Mouse (Mus musculus): ENCODE measurements at regions not wholly inside any gene's neighbourhood (a gene's known extent, or its start where the extent isn't known, plus 50 kb on each side); places are given as distances from the start of the nearest gene placed in this dataset.

DNA sequence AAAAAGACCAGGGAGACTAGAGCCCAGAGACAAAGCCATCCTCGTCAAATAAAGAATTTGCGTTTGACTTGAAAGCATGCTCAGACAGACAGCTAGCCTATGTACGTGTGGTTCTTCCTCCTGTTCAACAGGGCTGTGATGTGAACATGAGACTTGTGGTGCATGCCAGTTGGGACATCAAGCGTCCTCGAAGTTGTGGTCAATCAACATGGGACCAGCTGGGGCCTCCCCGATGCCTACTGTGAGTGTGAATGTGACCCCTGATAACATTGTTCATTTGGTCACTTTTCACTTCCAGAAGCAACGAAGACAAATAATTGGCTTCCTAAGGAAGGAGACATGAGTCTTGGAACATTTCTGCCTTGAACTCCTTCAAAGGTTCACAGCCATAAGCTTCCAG lies 79.8 kb upstream of the Kdr start:
- TF ChIP-seq CTCF (conservative IDR thresholded peaks at IDR 0.05 in 1 of 2, IDR thresholded peaks at IDR 0.05 in 1 of 2; ENCODE audit: low read depth in 2 of 2, low read length in 2 of 2) (no peak), ELF1 (IDR thresholded peaks at IDR 0.05; ENCODE audit: low read depth, low read length) (no peak), POLR2A (IDR thresholded peaks at IDR 0.05; ENCODE audit: low read depth, low read length) (no peak), MAX (IDR thresholded peaks at IDR 0.05; ENCODE audit: low read length) (no peak), ZMIZ1 (IDR thresholded peaks at IDR 0.05; ENCODE audit: low read depth, low read length) (no peak), MEF2A (IDR thresholded peaks at IDR 0.05; ENCODE audit: borderline replicate concordance, low read depth, low read length) (no peak), USF2 (conservative IDR thresholded peaks at IDR 0.05; ENCODE audit: low read depth, low read length) (no peak), RAD21 (IDR thresholded peaks at IDR 0.05; ENCODE audit: low read depth, low read length) (no peak)
